Comparison of ENCODE assay signal across 13 mouse cellular contexts in genomic region chr3:26845041-26845440, GRCm38 (mm10).
DNase-seq lines count a peak whose midpoint lies in the region; ATAC-seq lines count a peak whose summit lies in the region.
"Had no signal": no experiment of that assay in that cellular context is flagged by ENCODE, and none has a peak within 500 bp of the region (broad histone marks: within the 10 kb centered on the region; RNA-seq: fewer than 3 reads in every experiment).

No protein-coding gene starts in this region.

- peak; percentile 14 for DNase-seq in cerebellum, adult 9-10 months
- DNase-seq in right cerebral cortex, adult 18-20 months = peak; percentile 69
- no peak for DNase-seq in right cerebral cortex, adult 2 months (ENCODE audit: low spot score in 2 of 2)
- DNase-seq in layer of hippocampus, adult 8-10 months (ENCODE audit: low spot score in 2 of 2) = peak; percentile 75 to 78
- no peak for DNase-seq in gastrocnemius, postnatal 36 days
- DNase-seq in embryo, embryonic 9.5 days (ENCODE audit: extremely low spot score) = no peak
- DNase-seq in spleen, adult 18-20 months = no peak
- DNase-seq: adrenal gland, postnatal 36 days; gastrocnemius, postnatal 10 days; kidney, adult 18-20 months; kidney, postnatal 4 days; lung, adult 18-20 months had no signal

- no peak for ATAC-seq in cerebellum, adult (ENCODE audit: insufficient number of reproducible peaks, low FRiP score, low TSS enrichment)

- intact Hi-C loops in gastrocnemius, postnatal 36 days (cut with DNase I) = no loop called here

Comparison
In these comparisons a context has a peak if more than half of its experiments do, and no peak if none do; other contexts are left out.
1. DNase-seq: peak in cerebellum, adult 9-10 months (single experiment), right cerebral cortex, adult 18-20 months (single experiment) and layer of hippocampus, adult 8-10 months (2 of 2); none in right cerebral cortex, adult 2 months (0 of 2), gastrocnemius, postnatal 36 days (0 of 2), embryo, embryonic 9.5 days (single experiment) and spleen, adult 18-20 months (0 of 2).